ENCODE assay signal across 8 mouse cellular contexts in the genomic region with DNA sequence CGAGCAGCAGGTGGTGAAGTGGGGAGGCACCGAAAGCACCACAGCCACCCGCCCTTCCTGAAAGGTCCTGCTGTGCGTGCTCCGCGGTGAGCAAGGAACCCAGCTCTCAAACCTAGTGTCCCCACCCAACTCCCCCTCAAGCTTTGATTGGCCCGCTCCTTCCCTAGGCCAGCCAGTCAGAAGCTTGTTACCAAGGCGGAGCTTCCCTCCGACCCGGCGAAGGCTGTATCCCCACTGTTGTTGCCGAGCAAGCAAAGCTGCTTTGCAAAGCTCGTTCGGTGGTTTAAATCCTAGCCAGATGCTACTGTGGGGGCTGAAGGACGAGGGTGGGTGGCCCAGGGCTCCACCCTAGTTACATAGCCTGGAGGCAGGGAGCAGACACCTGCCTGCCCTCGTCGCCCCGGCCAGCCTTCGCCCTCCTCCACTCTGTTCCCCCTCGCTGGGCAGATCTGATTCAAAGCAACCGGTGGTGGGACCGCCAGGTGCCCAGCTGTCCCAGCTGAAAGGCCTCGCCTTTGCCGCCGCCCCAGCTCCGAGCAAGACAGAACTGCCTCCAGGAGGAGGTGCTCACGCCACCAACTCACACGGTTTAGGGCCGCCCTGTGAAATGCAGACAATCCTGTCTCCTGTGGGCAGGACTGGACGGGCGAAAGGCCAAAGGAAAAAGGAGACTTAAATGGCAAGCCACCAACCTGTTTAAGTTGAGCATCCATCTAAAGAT. TPM values are rescaled to one million over a fixed set of nuclear protein-coding genes. Genes with fewer than 3 reads are reported as not detected.
A peak's percentile ranks its signal among the peaks of the same experiment; 100 is the strongest.
DNase-seq lines count a peak whose midpoint lies in the region; ATAC-seq and TF ChIP-seq lines count a peak whose summit lies in the region.

No protein-coding gene starts in this region.

- peak overlapping the region; percentile 53 for H3K4me3 ChIP-seq in bone marrow, adult 2 months (replicated peaks; ENCODE audit: control insufficient read depth, low read depth, low read length)
- H3K4me3 ChIP-seq in embryonic facial prominence, embryonic 14.5 days (ENCODE audit: low read depth, low read length): peak overlapping the region; percentile 38
- H3K4me3 ChIP-seq in limb, embryonic 15.5 days: peak overlapping the region; percentile 35
- H3K4me3 ChIP-seq in midbrain, postnatal 0 days (ENCODE audit: low read depth, low read length): peak overlapping the region; percentile 31

- H3K4me2 ChIP-seq in embryonic facial prominence, embryonic 14.5 days (ENCODE audit: low read depth, low read length): peak overlapping the region; percentile 81
- H3K4me2 ChIP-seq in limb, embryonic 15.5 days: peak overlapping the region; percentile 68
- peak overlapping the region; percentile 71 for H3K4me2 ChIP-seq in midbrain, postnatal 0 days (ENCODE audit: low read depth, low read length, poor library complexity, severe bottlenecking)

- no peaks in the 10 kb centered on the region for H3K27me3 ChIP-seq in embryonic facial prominence, embryonic 14.5 days (replicated peaks; ENCODE audit: control insufficient read depth, insufficient read depth, low read length)
- H3K27me3 ChIP-seq in limb, embryonic 15.5 days: no peaks in the 10 kb centered on the region
- H3K27me3 ChIP-seq in midbrain, postnatal 0 days (ENCODE audit: insufficient read depth, low read length): no peaks in the 10 kb centered on the region

- H3K9me3 ChIP-seq in embryonic facial prominence, embryonic 14.5 days (ENCODE audit: control insufficient read depth, low read length): no peaks in the 10 kb centered on the region
- no peaks in the 10 kb centered on the region for H3K9me3 ChIP-seq in limb, embryonic 15.5 days
- H3K9me3 ChIP-seq in midbrain, postnatal 0 days (ENCODE audit: low read length): no peaks in the 10 kb centered on the region

- peak; percentile 97 for TF ChIP-seq POLR2A in bone marrow, adult 2 months (IDR thresholded peaks at IDR 0.05; ENCODE audit: borderline replicate concordance, control insufficient read depth, low read depth, low read length)

- H3K4me1 ChIP-seq in bone marrow, adult 2 months (ENCODE audit: control insufficient read depth, insufficient read depth, low read length): peaks cover 14% of the 10 kb centered on the region
- H3K4me1 ChIP-seq in embryonic facial prominence, embryonic 14.5 days (ENCODE audit: control insufficient read depth, insufficient read depth, low read length): peaks cover 57% of the 10 kb centered on the region
- peaks cover 58% of the 10 kb centered on the region for H3K4me1 ChIP-seq in limb, embryonic 15.5 days
- peaks cover 32% of the 10 kb centered on the region for H3K4me1 ChIP-seq in midbrain, postnatal 0 days (ENCODE audit: insufficient read depth, low read length)

- peak; percentile 86 for DNase-seq in 416B (ENCODE audit: low read depth)
- peak; percentile 98 for DNase-seq in embryonic facial prominence, embryonic 14.5 days (ENCODE audit: low spot score)
- peak; percentile 95 to 97 for DNase-seq in heart, adult 9 months (ENCODE audit: low spot score in 2 of 2)
- peak; percentile 91 for DNase-seq in kidney, adult 9 months
- DNase-seq in midbrain, postnatal 0 days (ENCODE audit: low spot score): peak; percentile 96
- DNase-seq in spleen, postnatal 10 days (ENCODE audit: low spot score in 2 of 2): peak; percentile 88 to 92

- TF ChIP-seq CTCF in bone marrow, adult 2 months (IDR thresholded peaks at IDR 0.05; ENCODE audit: control insufficient read depth, insufficient read depth, low read length): peak; percentile 25; the same call in 1 of the 2 replicates
- peak; percentile 45 for TF ChIP-seq CTCF in midbrain, postnatal 0 days (IDR thresholded peaks at IDR 0.05)

- peak overlapping the region; percentile 67 for H3K9ac ChIP-seq in embryonic facial prominence, embryonic 14.5 days (ENCODE audit: low read depth, low read length)
- H3K9ac ChIP-seq in limb, embryonic 15.5 days: peak overlapping the region; percentile 26; the same call in 1 of the 2 replicates
- H3K9ac ChIP-seq in midbrain, postnatal 0 days (replicated peaks; ENCODE audit: low read length, poor library complexity, severe bottlenecking): peak overlapping the region; percentile 69

- ATAC-seq in embryonic facial prominence, embryonic 14.5 days (ENCODE audit: low read depth): peak; percentile 92
- peak; percentile 92 for ATAC-seq in limb, embryonic 15.5 days (ENCODE audit: insufficient number of reproducible peaks, low FRiP score, low TSS enrichment, low read depth)
- ATAC-seq in midbrain, postnatal 0 days (ENCODE audit: low FRiP score): peak; percentile 90

- 2% methylated on average over 31 of the region's 31 CpGs for WGBS in bone marrow, adult 2 months
- 1% methylated on average over 30 of the region's 31 CpGs for WGBS in embryonic facial prominence, embryonic 14.5 days
- WGBS in limb, embryonic 15.5 days: 2% methylated on average over 31 of the region's 31 CpGs
- 1% methylated on average over 31 of the region's 31 CpGs for WGBS in midbrain, postnatal 0 days

- no peaks in the 10 kb centered on the region for H3K36me3 ChIP-seq in embryonic facial prominence, embryonic 14.5 days (ENCODE audit: control insufficient read depth, insufficient read depth, low read length)
- H3K36me3 ChIP-seq in limb, embryonic 15.5 days: no peaks in the 10 kb centered on the region
- H3K36me3 ChIP-seq in midbrain, postnatal 0 days (ENCODE audit: insufficient read depth, low read length): no peaks in the 10 kb centered on the region

- H3K27ac ChIP-seq in bone marrow, adult 2 months (ENCODE audit: control insufficient read depth, insufficient read depth, low read depth, low read length, poor library complexity): peak overlapping the region; percentile 97
- H3K27ac ChIP-seq in embryonic facial prominence, embryonic 14.5 days (replicated peaks; ENCODE audit: low read depth, low read length): peak overlapping the region; percentile 98
- peak overlapping the region; percentile 95 for H3K27ac ChIP-seq in limb, embryonic 15.5 days
- H3K27ac ChIP-seq in midbrain, postnatal 0 days (ENCODE audit: low read depth, low read length): peak overlapping the region; percentile 94

RNA-seq across cellular contexts. Expression of gene Btg2, which starts 17.9 kb away (rescaled TPM):
- polyA plus RNA-seq in bone marrow, adult 2 months (2011; ENCODE audit: insufficient read depth, insufficient read length, low replicate concordance, missing spikeins): 79.9 and 89.5 TPM in 2 replicates
- polyA plus RNA-seq in embryonic facial prominence, embryonic 14.5 days (2014; fragmentation: Nextera tagmentation; extraction: Ambion mirVana): 37.9 and 41.3 TPM in 2 replicates
- 30.9 and 35.1 TPM in 2 replicates for polyA plus RNA-seq in limb, embryonic 15.5 days (2015; fragmentation: Nextera tagmentation; extraction: Ambion mirVana)
- total RNA-seq in midbrain, postnatal 0 days (2014; rRNA removed): 12.0 and 19.8 TPM in 2 replicates
- 8.9 and 9.9 TPM in 2 replicates for polyA plus RNA-seq in midbrain, postnatal 0 days (2015; fragmentation: Nextera tagmentation; extraction: Ambion mirVana)

RNA-seq across cellular contexts. Expression of gene Fmod, which starts 24.0 kb away (rescaled TPM):
- 0.31 TPM in 1 of 2 replicates, not detected in the other for polyA plus RNA-seq in bone marrow, adult 2 months (2011; ENCODE audit: insufficient read depth, insufficient read length, low replicate concordance, missing spikeins)
- 40.8 and 44.2 TPM in 2 replicates for polyA plus RNA-seq in embryonic facial prominence, embryonic 14.5 days (2014; fragmentation: Nextera tagmentation; extraction: Ambion mirVana)
- polyA plus RNA-seq in limb, embryonic 15.5 days (2015; fragmentation: Nextera tagmentation; extraction: Ambion mirVana): 147 and 186 TPM in 2 replicates
- 17.0 and 17.1 TPM in 2 replicates for total RNA-seq in midbrain, postnatal 0 days (2014; rRNA removed)
- polyA plus RNA-seq in midbrain, postnatal 0 days (2015; fragmentation: Nextera tagmentation; extraction: Ambion mirVana): 24.8 and 26.3 TPM in 2 replicates

RNA-seq across cellular contexts. Expression of gene Chit1, which starts 50.0 kb away (rescaled TPM):
- polyA plus RNA-seq in bone marrow, adult 2 months (2011; ENCODE audit: insufficient read depth, insufficient read length, low replicate concordance, missing spikeins): not detected in 2 replicates
- polyA plus RNA-seq in embryonic facial prominence, embryonic 14.5 days (2014; fragmentation: Nextera tagmentation; extraction: Ambion mirVana): 0.18 and 0.43 TPM in 2 replicates
- 0.50 and 0.59 TPM in 2 replicates for polyA plus RNA-seq in limb, embryonic 15.5 days (2015; fragmentation: Nextera tagmentation; extraction: Ambion mirVana)
- 0.24 and 0.99 TPM in 2 replicates for total RNA-seq in midbrain, postnatal 0 days (2014; rRNA removed)
- polyA plus RNA-seq in midbrain, postnatal 0 days (2015; fragmentation: Nextera tagmentation; extraction: Ambion mirVana): 0.21 and 0.48 TPM in 2 replicates

Comparison
In these comparisons a context has a peak if more than half of its experiments do, and no peak if none do; other contexts are left out.
1. Peak in every context shown above with its lines: DNase-seq, ATAC-seq, H3K4me3 ChIP-seq and H3K27ac ChIP-seq.
2. RNA of gene Fmod, which starts 24.0 kb away (polyA plus RNA-seq): 147 to 186 TPM in limb, embryonic 15.5 days, 40.8 to 44.2 TPM in embryonic facial prominence, embryonic 14.5 days and 24.8 to 26.3 TPM in midbrain, postnatal 0 days; 0.31 TPM in bone marrow, adult 2 months; every median in the first group is over 10 times any median in the second.